Mouse (Mus musculus): ENCODE measurements at regions not wholly inside any gene's neighbourhood (a gene's known extent, or its start where the extent isn't known, plus 50 kb on each side); places are given as distances from the start of the nearest gene placed in this dataset.

- TF ChIP-seq CTCF (IDR thresholded peaks at IDR 0.05; ENCODE audit: extremely low read depth, insufficient read depth, insufficient read length, insufficient replicate concordance) (no peak), POLR2A (IDR thresholded peaks at IDR 0.05; ENCODE audit: low read depth, low read length) (no peak)
These were observed 792.1 kb downstream of the Kcnj2 start for GRCm38 (mm10) chr11:111858111-111858510.

Data from spleen, adult 2 months (tissue).